Mouse (Mus musculus): Measurements from ENCODE around the gene Gpr15.

Gpr15 gene

DNA sequence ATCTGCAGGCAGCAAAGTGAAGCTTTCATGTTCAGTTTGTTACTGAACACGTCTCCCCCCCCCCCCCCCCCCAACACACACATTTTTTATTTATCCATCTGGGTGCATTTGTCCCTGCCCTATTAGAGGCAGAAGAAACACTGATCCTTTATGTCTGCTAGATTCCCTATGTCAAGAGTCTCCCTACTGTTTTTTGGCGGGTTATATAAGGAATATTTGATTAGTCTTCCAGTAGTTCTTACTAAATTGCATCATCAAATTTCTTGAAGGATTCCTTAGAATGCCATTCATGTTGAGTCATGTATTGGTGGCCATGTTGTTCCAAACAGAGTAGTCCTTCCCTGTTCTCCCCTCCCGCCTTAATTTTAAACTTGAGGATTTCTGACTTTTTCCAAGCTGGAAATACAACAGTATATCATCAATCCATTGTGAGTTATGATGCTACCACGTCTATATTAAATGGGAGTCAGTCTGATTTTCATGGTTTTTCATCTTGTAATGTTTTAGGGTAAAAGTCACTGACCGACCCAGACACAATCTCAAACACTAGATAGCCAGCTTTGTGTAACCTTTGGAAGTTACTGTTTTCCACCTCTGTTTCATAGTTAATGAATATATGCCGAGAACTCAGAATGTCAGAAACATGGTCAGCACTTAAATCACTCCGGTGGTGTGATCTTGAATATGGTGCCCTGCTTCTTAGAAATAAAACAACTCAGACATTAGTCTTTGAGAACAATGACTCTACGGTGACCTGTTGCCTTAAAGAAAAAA lies 47.5 kb downstream of the Gpr15 start:
- DNase-seq (ENCODE audit: low spot score) = no peak

GRCm38 (mm10) chr16:58670643-58671042 lies 48.2 kb downstream of the Gpr15 start:
- no peak for DNase-seq (ENCODE audit: low spot score)

- DNase-seq (ENCODE audit: low spot score) = peak; percentile 66
Observed at GRCm38 (mm10) chr16:58669917-58670630, 48.8 kb downstream of the Gpr15 start, which contains the start of gene Cpox. TSS of gene Cpox (plus strand) at chr16:58670292.

DNA sequence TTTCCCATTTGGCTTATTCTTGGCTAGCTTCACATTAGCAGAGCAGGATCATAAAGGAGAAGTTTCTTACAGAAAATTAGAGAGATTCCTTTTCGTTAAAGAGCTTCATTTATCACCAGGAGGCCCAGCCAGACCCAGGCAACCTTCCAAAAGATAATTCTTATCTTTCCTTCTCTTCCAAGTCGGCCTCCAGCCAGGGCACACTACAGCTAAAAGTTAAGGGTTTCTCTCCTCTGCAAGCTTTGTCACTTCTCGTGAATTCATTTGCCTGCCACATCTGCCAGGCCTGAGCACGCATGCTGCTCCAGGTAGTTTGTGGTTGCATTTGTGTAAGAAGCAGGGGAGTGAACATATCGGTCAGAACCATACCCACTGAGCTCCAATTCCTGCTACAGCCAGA lies 49.6 kb downstream of the Gpr15 start:
- peak; percentile 61 for DNase-seq (ENCODE audit: low spot score)

- DNase-seq (ENCODE audit: low spot score) = no peak
Observed at GRCm38 (mm10) chr16:58668586-58668985, 50.3 kb downstream of the Gpr15 start.
